Mouse (Mus musculus) thymus, postnatal 0 days (tissue): Measurements from ENCODE around the gene Dand5. TPM values are rescaled to one million over a fixed set of nuclear protein-coding genes. Genes with fewer than 3 reads are reported as not detected.

ENCODE experiments used
- DNase-seq: peaks from one replicate; pipeline ENCODE4 v3.0.0-alpha.2; 2015; ENCODE audit warnings: low spot score
- polyA plus RNA-seq: library from polyadenylated mRNA; unstranded; fragments of >200 nt; fragmentation: Nextera tagmentation; extraction: Ambion mirVana; gene quantifications from 2 replicates; pipeline ENCODE4 v1.2.1, GENCODE M21; 2015

Dand5 gene
- polyA plus RNA-seq, 1 experiment from 2014 or later: 4.4 TPM

DNA sequence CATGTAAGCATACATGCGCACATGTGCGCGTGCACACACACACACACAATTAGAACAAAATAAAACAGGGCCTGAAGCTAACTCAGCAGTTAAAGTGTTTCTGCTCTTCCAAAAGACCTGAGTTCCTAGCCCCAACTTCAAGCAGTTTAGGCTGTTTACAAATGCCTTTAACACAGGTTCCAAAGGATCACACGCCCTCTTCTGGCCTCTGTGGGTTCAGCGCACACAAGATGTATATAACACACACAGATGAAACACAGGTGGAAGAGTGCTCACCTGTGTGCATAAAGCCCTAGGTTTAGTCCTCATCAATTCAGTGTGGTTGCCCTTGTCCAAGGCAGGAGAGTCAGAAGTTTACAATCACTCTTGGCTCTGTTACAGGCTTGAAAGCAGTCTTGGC is 16.6 kb downstream of the Dand5 start:
- DNase-seq: no peak

GRCm38 (mm10) chr8:84799999-84800831 is 22.4 kb downstream of the Dand5 start, which contains the start of gene Nfix:
Gene Nfix, minus strand, starts transcription at chr8:84800344.
- peak; percentile 32 for DNase-seq

- DNase-seq: no peak
These were observed 23.3 kb downstream of the Dand5 start for GRCm38 (mm10) chr8:84799136-84799931.

- no peak for DNase-seq
These were observed 24.0 kb downstream of the Dand5 start for GRCm38 (mm10) chr8:84798446-84799135.

DNA sequence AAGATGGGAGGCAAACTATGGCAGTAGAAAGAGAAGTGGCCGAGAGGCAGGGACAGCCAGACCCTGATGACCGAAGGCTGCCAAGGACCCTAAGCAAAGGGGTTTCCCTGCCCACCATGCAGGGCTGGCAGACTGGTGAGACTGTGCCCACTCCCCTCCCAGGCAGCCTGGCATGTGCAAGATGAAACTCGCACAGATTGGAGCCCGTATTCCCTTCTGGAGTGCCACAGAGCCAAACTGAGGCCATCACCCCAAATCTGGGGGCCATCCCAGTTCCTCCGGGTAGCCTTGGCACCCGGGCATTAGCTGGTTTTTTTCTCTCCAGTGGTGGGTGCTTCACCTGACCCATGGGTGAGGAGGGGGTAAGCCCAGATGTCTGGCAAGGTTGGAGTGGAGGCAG is 24.7 kb downstream of the Dand5 start:
- DNase-seq: no peak

GRCm38 (mm10) chr8:84797256-84797797 is 25.3 kb downstream of the Dand5 start:
- no peak for DNase-seq

- no peak for DNase-seq
These were observed 28.1 kb downstream of the Dand5 start for GRCm38 (mm10) chr8:84794486-84794885.

DNA sequence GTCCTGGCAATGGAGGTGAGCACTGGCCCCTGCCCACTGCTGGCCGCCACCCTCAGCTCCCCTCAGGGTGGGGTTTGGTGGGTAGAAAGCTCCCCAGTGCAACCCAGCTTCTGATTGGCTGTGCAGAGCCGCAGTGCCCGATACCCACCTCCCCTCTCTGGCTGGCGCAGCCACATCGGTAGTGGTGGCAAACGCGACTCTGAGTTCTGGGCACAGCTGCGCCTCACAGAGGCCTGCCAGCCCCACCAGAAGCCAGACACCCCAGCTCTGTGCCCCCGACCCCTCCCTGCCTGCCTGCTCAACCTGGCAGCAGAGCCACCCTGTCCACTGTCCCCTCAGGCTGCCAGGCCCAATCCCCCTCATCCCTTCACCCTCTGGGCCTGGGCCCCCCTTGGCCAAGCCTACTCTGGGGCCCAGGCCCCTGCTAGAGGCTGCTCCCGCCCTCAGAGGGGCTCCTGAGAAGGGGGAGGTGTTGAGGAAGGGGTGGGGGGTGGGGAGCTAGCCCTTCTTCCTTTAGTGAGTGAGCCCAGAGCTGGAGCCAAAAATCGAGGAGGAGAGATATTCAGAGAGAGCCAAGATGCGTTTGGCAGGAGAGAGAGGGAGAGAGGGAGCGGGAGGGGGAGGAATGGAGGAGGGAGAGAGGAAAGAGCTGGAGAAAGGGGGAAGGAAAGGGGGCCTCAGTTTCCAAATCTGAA is 28.7 kb downstream of the Dand5 start:
- no peak for DNase-seq

GRCm38 (mm10) chr8:84793134-84793533 is 29.5 kb downstream of the Dand5 start:
- DNase-seq: no peak

- DNase-seq: no peak
These were observed 30.1 kb downstream of the Dand5 start for GRCm38 (mm10) chr8:84792429-84792947.

DNA sequence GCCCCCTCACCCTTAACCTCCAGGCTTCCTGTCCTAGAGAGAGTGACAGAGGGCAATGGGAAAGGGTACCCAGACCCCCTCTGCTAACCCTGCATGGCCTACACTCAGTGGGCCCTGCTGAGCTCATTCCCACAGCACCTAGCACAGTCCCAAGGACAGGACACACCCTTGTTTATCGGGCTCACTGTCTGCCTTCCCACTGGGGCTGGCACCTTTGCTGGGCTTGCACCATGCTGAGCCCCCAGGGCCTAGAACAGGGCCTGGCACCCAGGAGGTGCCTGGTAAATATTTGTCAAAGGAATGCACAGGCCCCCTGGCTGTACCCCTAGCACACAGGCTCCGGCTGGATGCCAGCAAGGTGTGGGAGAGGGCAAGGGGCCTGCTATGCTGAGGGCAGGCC is 32.1 kb downstream of the Dand5 start:
- no peak for DNase-seq

GRCm38 (mm10) chr8:84789855-84790486 is 32.7 kb downstream of the Dand5 start:
- no peak for DNase-seq

- no peak for DNase-seq
These were observed 33.3 kb downstream of the Dand5 start for GRCm38 (mm10) chr8:84789345-84789744.

DNA sequence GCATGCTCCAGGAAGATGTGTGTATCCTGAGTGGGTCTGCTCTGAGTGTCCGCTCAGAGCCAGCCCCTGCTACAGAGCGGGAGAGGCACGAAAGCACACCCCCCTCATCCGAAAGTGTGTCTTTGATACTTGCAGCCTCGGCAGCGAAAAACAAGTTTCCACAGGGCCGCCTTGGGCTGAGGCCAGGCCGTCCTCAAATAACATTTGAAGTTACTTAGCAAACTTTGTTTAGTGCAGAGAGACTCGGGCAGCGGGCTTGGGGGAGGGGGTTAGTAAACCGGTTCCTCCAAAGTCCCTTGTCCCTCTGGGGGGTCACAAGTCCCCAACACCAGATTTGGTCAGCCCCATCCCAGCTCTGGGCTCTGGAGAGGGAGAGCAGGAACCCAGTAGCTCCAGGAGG is 33.7 kb downstream of the Dand5 start:
- no peak for DNase-seq

DNA sequence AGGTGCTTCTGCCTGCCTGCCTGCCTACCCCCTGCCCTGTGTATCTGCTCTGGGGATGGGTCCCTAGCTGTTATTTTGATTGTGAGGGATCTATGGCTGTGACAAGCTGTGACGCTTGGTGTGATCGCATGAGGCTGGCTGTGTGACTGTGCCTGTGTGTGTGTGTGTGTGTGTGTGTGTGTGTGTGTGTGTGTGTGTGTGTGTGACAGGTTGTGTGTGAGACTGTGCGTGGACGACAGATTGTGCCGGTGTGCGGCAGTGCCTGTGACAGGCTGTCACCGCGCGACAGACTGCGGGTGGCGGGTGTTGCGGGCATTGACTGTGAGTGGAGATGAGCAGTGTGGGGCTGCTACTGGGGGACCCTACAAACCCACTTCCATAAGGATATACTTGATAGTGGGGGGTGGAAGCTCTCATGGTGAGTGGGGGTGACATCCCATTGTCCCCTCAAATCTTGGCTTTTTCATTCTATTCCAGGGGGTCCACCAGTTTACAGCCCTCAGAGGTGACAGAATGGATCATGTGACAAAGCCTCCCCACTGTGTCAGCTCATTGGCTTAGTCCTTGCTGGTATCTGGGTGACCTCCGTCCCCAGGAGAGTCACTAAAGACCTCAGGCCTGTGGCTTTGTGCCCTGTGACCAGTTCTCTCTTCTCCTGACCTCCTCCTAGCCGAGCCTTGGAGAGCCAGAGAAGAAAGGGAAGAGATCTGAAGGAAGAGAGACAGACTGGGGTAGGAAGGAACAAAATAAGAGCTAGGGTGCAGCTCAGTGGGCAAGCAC is 34.9 kb downstream of the Dand5 start:
- DNase-seq: no peak

GRCm38 (mm10) chr8:84786801-84787467 is 35.7 kb downstream of the Dand5 start:
- DNase-seq: no peak

DNA sequence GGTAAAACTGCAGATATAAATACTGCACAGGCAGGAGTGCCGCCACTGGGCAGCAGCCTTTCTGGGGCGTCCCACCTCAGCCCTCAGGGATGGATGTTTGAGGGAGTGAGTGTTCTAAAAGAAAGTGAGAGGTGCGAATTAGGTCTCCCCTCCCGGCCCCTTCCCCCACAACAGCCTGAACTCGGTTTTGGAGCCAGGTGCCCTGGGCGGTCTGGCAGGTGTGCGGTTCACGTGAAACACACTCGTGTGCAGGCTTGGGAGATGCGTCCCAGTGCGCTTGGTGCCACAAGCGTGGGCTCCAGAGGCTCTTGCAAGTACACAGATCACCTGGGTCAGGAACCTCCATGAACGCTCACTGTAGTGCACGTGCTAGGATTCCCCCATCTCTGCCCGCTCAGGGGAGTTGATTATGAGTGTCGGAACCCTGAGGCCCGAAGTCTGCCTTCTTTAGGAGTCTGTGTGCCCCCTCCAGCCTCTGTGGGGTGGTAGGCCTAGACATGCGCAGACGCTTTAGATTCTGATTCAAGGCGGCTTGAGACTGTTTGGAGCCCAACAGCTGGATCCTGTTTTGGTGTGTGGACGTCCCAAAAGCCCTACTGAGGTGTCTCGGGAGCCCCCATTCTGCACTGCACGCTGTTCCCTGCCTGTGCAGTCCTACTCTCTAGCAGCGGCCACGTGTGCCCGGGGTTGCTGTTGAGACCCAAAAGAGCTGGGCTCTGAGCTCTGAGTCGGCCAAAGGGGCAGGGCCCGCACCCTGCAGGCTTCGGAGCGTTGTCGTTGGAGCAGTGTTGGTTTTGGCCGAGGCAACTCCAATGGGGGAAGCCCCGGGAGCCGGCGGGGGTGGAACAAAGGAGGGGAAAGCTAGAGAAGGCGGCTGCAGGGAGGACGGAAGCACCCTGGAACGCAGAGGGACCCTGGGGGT is 36.6 kb downstream of the Dand5 start:
- DNase-seq: no peak

DNA sequence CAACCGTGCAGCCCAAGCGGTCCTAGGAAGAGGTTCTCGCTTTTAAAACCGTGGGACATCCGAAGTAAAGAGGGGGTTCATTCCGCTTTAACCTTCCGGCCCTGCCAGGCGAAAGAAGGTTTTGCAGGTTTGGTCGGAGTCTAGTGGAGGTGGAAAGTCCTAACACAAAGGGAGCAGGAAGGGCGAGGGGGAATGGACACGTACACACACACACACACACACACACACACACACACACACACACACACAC is 37.2 kb downstream of the Dand5 start:
- DNase-seq: no peak
